Mouse (Mus musculus) duodenum, adult 2 months (tissue): ENCODE data around the gene Ssc5d. TPM values are rescaled to one million over a fixed set of nuclear protein-coding genes. Genes with fewer than 3 reads are reported as not detected.

Source experiments
- polyA plus RNA-seq: library from polyadenylated mRNA; depleted of rRNA; stranded (reverse); fragments of >200 nt; gene quantifications from 2 replicates; pipeline ENCODE4 v1.2.3, GENCODE M21; 2012; ENCODE audit warnings: low replicate concordance; rRNA removed

The Ssc5d gene
- polyA plus RNA-seq: 2.7 and 4.6 TPM in 2 replicates

GRCm38 (mm10) chr7:4925441-4926381 is at the start of gene Ssc5d:
Gene Ssc5d (plus strand): TSS chr7:4925785.

GRCm38 (mm10) chr7:4876753-4877221 is 48.8 kb upstream of the Ssc5d start, which contains the start of gene Isoc2a:
Gene Isoc2a (plus strand): TSS chr7:4877153.

GRCm38 (mm10) chr7:4906466-4906950 is 19.1 kb upstream of the Ssc5d start, which contains the start of gene Gm36210:
Gene Gm36210 (minus strand): TSS chr7:4906516.

GRCm38 (mm10) chr7:4915007-4915665 is 10.4 kb upstream of the Ssc5d start, which contains the start of gene Zfp628:
Gene Zfp628 (plus strand): TSS chr7:4915217.

GRCm38 (mm10) chr7:4921824-4922482 is 3.6 kb upstream of the Ssc5d start, which contains the start of gene Nat14:
Gene Nat14 (plus strand): TSS chr7:4922028.

GRCm38 (mm10) chr7:4964272-4964671 is 38.7 kb downstream of the Ssc5d start, which contains the start of gene Sbk2:
Gene Sbk2 (minus strand): TSS chr7:4964406.

GRCm38 (mm10) chr7:4971068-4971467 is 45.5 kb downstream of the Ssc5d start, which contains the start of gene Sbk3:
Gene Sbk3 (minus strand): TSS chr7:4971168.

Other genes with a start within 250 kb of the Ssc5d start
- gene Hspbp1, start 240.7 kb upstream of the Ssc5d start, polyA plus RNA-seq: 31.7 and 34.2 TPM in 2 replicates
- gene Brsk1, start 235.2 kb upstream of the Ssc5d start, polyA plus RNA-seq: 2.1 and 3.8 TPM in 2 replicates
- gene Tmem150b, start 200.5 kb upstream of the Ssc5d start, polyA plus RNA-seq: 44.7 and 105 TPM in 2 replicates
- gene Kmt5c, start 185.7 kb upstream of the Ssc5d start, polyA plus RNA-seq: 208 and 341 TPM in 2 replicates
- 8.1 and 47.7 TPM in 2 replicates for gene Cox6b2, start 172.7 kb upstream of the Ssc5d start, polyA plus RNA-seq
- not detected in 2 replicates for gene Fam71e2, start 154.5 kb upstream of the Ssc5d start, polyA plus RNA-seq
- 0.21 and 0.53 TPM in 2 replicates for gene Il11, start 142.9 kb upstream of the Ssc5d start, polyA plus RNA-seq
- not detected in 2 replicates for gene Tmem190, start 142.8 kb upstream of the Ssc5d start, polyA plus RNA-seq
- 245 and 842 TPM in 2 replicates for gene Tmem238, start 136.1 kb upstream of the Ssc5d start, polyA plus RNA-seq
- 347 and 393 TPM in 2 replicates for gene Rpl28, start 132.9 kb upstream of the Ssc5d start, polyA plus RNA-seq
- 184 and 256 TPM in 2 replicates for gene Ube2s, start 113.2 kb upstream of the Ssc5d start, polyA plus RNA-seq
- 0.19 and 3.1 TPM in 2 replicates for gene Shisa7, start 81.1 kb upstream of the Ssc5d start, polyA plus RNA-seq
- 31.8 and 33.1 TPM in 2 replicates for gene Isoc2b, start 55.5 kb upstream of the Ssc5d start, polyA plus RNA-seq
- gene Isoc2a, start 48.6 kb upstream of the Ssc5d start, polyA plus RNA-seq: 34.1 and 38.8 TPM in 2 replicates
- gene Gm36210, start 19.3 kb upstream of the Ssc5d start, polyA plus RNA-seq: not detected in 2 replicates
- 26.2 and 34.2 TPM in 2 replicates for gene Zfp628, start 10.6 kb upstream of the Ssc5d start, polyA plus RNA-seq
- gene Nat14, start 3.8 kb upstream of the Ssc5d start, polyA plus RNA-seq: 8.4 and 8.7 TPM in 2 replicates
- gene Sbk2, start 38.6 kb downstream of the Ssc5d start, polyA plus RNA-seq: not detected in 2 replicates
- gene Sbk3, start 45.4 kb downstream of the Ssc5d start, polyA plus RNA-seq: 0.02 TPM in 1 of 2 replicates, not detected in the other
- gene Zfp579, start 70.4 kb downstream of the Ssc5d start, polyA plus RNA-seq: 39.0 and 47.9 TPM in 2 replicates
- 46.4 and 57.1 TPM in 2 replicates for gene Zfp524, start 88.6 kb downstream of the Ssc5d start, polyA plus RNA-seq
- gene Fiz1, start 88.9 kb downstream of the Ssc5d start, polyA plus RNA-seq: 24.9 and 25.9 TPM in 2 replicates
- not detected in 2 replicates for gene Gm44973, start 89.7 kb downstream of the Ssc5d start, polyA plus RNA-seq
- 29.9 and 32.6 TPM in 2 replicates for gene Zfp865, start 94.6 kb downstream of the Ssc5d start, polyA plus RNA-seq
- 1.6 and 2.3 TPM in 2 replicates for gene Ccdc106, start 94.8 kb downstream of the Ssc5d start, polyA plus RNA-seq
- gene 4632433K11Rik, start 108.3 kb downstream of the Ssc5d start, polyA plus RNA-seq: not detected in 2 replicates
- 6.7 and 8.4 TPM in 2 replicates for gene Zfp784, start 112.7 kb downstream of the Ssc5d start, polyA plus RNA-seq
- gene Zfp580, start 125.8 kb downstream of the Ssc5d start, polyA plus RNA-seq: 18.1 and 22.7 TPM in 2 replicates
- 108 and 110 TPM in 2 replicates for gene U2af2, start 136.4 kb downstream of the Ssc5d start, polyA plus RNA-seq
- gene Epn1, start 154.4 kb downstream of the Ssc5d start, polyA plus RNA-seq: 442 and 660 TPM in 2 replicates
- gene Rfpl4, start 191.2 kb downstream of the Ssc5d start, polyA plus RNA-seq: not detected in 2 replicates
- 0.21 and 0.47 TPM in 2 replicates for gene Rasl2-9, start 200.2 kb downstream of the Ssc5d start, polyA plus RNA-seq
- not detected in 2 replicates for gene Vmn1r55, start 223.9 kb downstream of the Ssc5d start, polyA plus RNA-seq